In genomic region chr2:181314080-181314810, GRCm38 (mm10) we compare ENCODE assay signal across 8 mouse cellular contexts. TPM values are rescaled to one million over a fixed set of nuclear protein-coding genes. Genes with fewer than 3 reads are reported as not detected.
DNase-seq lines count a peak whose midpoint lies in the region; ATAC-seq and TF ChIP-seq lines count a peak whose summit lies in the region.

TSS of gene Stmn3 (minus strand) at chr2:181314500.

- peaks cover 34% of the 10 kb centered on the region for H3K27me3 ChIP-seq in lung, embryonic 14.5 days (ENCODE audit: insufficient read depth, low read length)
- H3K27me3 ChIP-seq in intestine, embryonic 14.5 days (replicated peaks; ENCODE audit: control insufficient read depth, insufficient read depth, low read length) = peaks cover 43% of the 10 kb centered on the region
- H3K27me3 ChIP-seq in midbrain, embryonic 12.5 days = peaks cover 28% of the 10 kb centered on the region
- H3K27me3 ChIP-seq in stomach, postnatal 0 days (ENCODE audit: control insufficient read depth, insufficient read depth, low read length) = peaks cover 5% of the 10 kb centered on the region; the same call in 1 of the 2 replicates

- peak; percentile 69 for ATAC-seq in lung, embryonic 14.5 days (ENCODE audit: insufficient read depth)
- peak; percentile 76; the same call in 1 of the 2 replicates for ATAC-seq in intestine, embryonic 14.5 days (replicated peaks; ENCODE audit: low FRiP score, low TSS enrichment, low read depth)
- ATAC-seq in midbrain, embryonic 12.5 days (ENCODE audit: low FRiP score, low read depth) = peak; percentile 92
- ATAC-seq in stomach, postnatal 0 days (ENCODE audit: low FRiP score, low TSS enrichment) = peak; percentile 71

- H3K9me3 ChIP-seq in lung, embryonic 14.5 days (ENCODE audit: low read depth, low read length) = no peaks in the 10 kb centered on the region
- H3K9me3 ChIP-seq in intestine, embryonic 14.5 days (ENCODE audit: control insufficient read depth, low read length) = no peaks in the 10 kb centered on the region
- no peaks in the 10 kb centered on the region for H3K9me3 ChIP-seq in midbrain, embryonic 12.5 days
- no peaks in the 10 kb centered on the region for H3K9me3 ChIP-seq in stomach, postnatal 0 days (ENCODE audit: control insufficient read depth, low read length)

- H3K36me3 ChIP-seq in lung, embryonic 14.5 days (ENCODE audit: insufficient read depth) = no peaks in the 10 kb centered on the region
- no peaks in the 10 kb centered on the region for H3K36me3 ChIP-seq in intestine, embryonic 14.5 days (ENCODE audit: control insufficient read depth, insufficient read depth, low read length)
- peaks cover under 1% of the 10 kb centered on the region; the same call in 1 of the 2 replicates for H3K36me3 ChIP-seq in midbrain, embryonic 12.5 days
- H3K36me3 ChIP-seq in stomach, postnatal 0 days (ENCODE audit: control insufficient read depth, insufficient read depth, low read length) = no peaks in the 10 kb centered on the region

- peak within 1 kb of the TSS; percentile 8; the same call in 1 of the 2 replicates for H3K4me3 ChIP-seq in lung, embryonic 14.5 days (ENCODE audit: low read depth, low read length)
- no peak within 1 kb of the TSS for H3K4me3 ChIP-seq in lung, adult 2 months (replicated peaks; ENCODE audit: extremely low read depth, low read depth, low read length)
- H3K4me3 ChIP-seq in intestine, embryonic 14.5 days (ENCODE audit: low read depth, low read length) = peak within 1 kb of the TSS; percentile 20
- peak within 1 kb of the TSS; percentile 77 for H3K4me3 ChIP-seq in midbrain, embryonic 12.5 days
- peak within 1 kb of the TSS; percentile 13; the same call in 1 of the 2 replicates for H3K4me3 ChIP-seq in stomach, postnatal 0 days (ENCODE audit: low read depth, low read length)

- H3K4me1 ChIP-seq in lung, embryonic 14.5 days (ENCODE audit: insufficient read depth) = no peaks in the 10 kb centered on the region
- no peaks in the 10 kb centered on the region; the same call in 1 of the 2 replicates for H3K4me1 ChIP-seq in lung, adult 2 months (ENCODE audit: control insufficient read depth, insufficient read depth, low read length)
- no peaks in the 10 kb centered on the region; the same call in 1 of the 2 replicates for H3K4me1 ChIP-seq in intestine, embryonic 14.5 days (replicated peaks; ENCODE audit: control insufficient read depth, insufficient read depth, low read length)
- H3K4me1 ChIP-seq in midbrain, embryonic 12.5 days = peaks cover 26% of the 10 kb centered on the region
- H3K4me1 ChIP-seq in stomach, postnatal 0 days (replicated peaks; ENCODE audit: control insufficient read depth, insufficient read depth) = peaks cover 1% of the 10 kb centered on the region; the same call in 1 of the 2 replicates

- no peak within 1 kb of the TSS for H3K9ac ChIP-seq in lung, embryonic 14.5 days
- H3K9ac ChIP-seq in intestine, embryonic 14.5 days (ENCODE audit: low read length) = no peak within 1 kb of the TSS
- H3K9ac ChIP-seq in midbrain, embryonic 12.5 days (replicated peaks) = peak within 1 kb of the TSS; percentile 87
- H3K9ac ChIP-seq in stomach, postnatal 0 days (ENCODE audit: low read length) = no peak within 1 kb of the TSS; the same call in 1 of the 2 replicates

- intact Hi-C loops in left cerebral cortex, postnatal 25 days (cut with DNase I) = loop anchor here (2.0 kb wide), 1 partner anchor 27 kb away; no protein-coding TSS in a partner anchor

- TF ChIP-seq EP300 in stomach, postnatal 0 days (optimal IDR thresholded peaks at IDR 0.05) = no peak

- peak within 1 kb of the TSS; percentile 40; the same call in 1 of the 2 replicates for H3K4me2 ChIP-seq in lung, embryonic 14.5 days
- H3K4me2 ChIP-seq in intestine, embryonic 14.5 days (ENCODE audit: low read length) = peak within 1 kb of the TSS; percentile 20
- H3K4me2 ChIP-seq in midbrain, embryonic 12.5 days (replicated peaks) = peak within 1 kb of the TSS; percentile 82
- H3K4me2 ChIP-seq in stomach, postnatal 0 days (replicated peaks; ENCODE audit: low read depth) = 0 out of 2 replicates have a peak within 1 kb of the TSS, but pooled peaks have one; percentile 17

- TF ChIP-seq CTCF in lung, embryonic 14.5 days (IDR thresholded peaks at IDR 0.05; ENCODE audit: low read depth) = no peak
- TF ChIP-seq CTCF in lung, adult 2 months (IDR thresholded peaks at IDR 0.05; ENCODE audit: insufficient read depth, low read length) = no peak
- TF ChIP-seq CTCF in stomach, postnatal 0 days (IDR thresholded peaks at IDR 0.05; ENCODE audit: low read depth) = no peak

- DNase-seq in lung, embryonic 14.5 days = peak; percentile 82
- DNase-seq in lung, adult 2 months = no peak
- peak; percentile 90 to 92 for DNase-seq in cerebellum, postnatal 14 days
- peak; percentile 51 to 65 for DNase-seq in frontal cortex, postnatal 14 days (ENCODE audit: low spot score in 2 of 2)
- DNase-seq in intestine, embryonic 14.5 days (ENCODE audit: low spot score) = peak; percentile 87
- peak; percentile 77 to 84 for DNase-seq in left cerebral cortex, postnatal 25 days (ENCODE audit: low spot score in 2 of 2)
- peak; percentile 70 for DNase-seq in stomach, postnatal 0 days (ENCODE audit: low spot score)

- 4% methylated on average over 23 of the region's 23 CpGs for WGBS in lung, embryonic 14.5 days
- WGBS in lung, adult 2 months = 7% methylated on average over 21 of the region's 23 CpGs
- 4% methylated on average over 23 of the region's 23 CpGs for WGBS in intestine, embryonic 14.5 days
- 3% methylated on average over 23 of the region's 23 CpGs for WGBS in midbrain, embryonic 12.5 days
- WGBS in stomach, postnatal 0 days = 4% methylated on average over 22 of the region's 23 CpGs

- TF ChIP-seq POLR2A in lung, adult 2 months (IDR thresholded peaks at IDR 0.05; ENCODE audit: borderline replicate concordance, extremely low read depth, low read depth, low read length) = no peak

- H3K27ac ChIP-seq in lung, embryonic 14.5 days (ENCODE audit: low read depth) = no peak within 1 kb of the TSS
- H3K27ac ChIP-seq in intestine, embryonic 14.5 days (ENCODE audit: low read depth) = no peak within 1 kb of the TSS
- peak within 1 kb of the TSS; percentile 93 for H3K27ac ChIP-seq in midbrain, embryonic 12.5 days (replicated peaks)
- no peak within 1 kb of the TSS for H3K27ac ChIP-seq in stomach, postnatal 0 days (replicated peaks)

RNA-seq across cellular contexts. Expression of gene Stmn3, which starts in this region (rescaled TPM):
- 1.6 and 2.5 TPM in 2 replicates for polyA plus RNA-seq in lung, embryonic 14.5 days (2014; fragmentation: Nextera tagmentation; extraction: Ambion mirVana)
- 0.13 TPM in 1 of 2 replicates, not detected in the other for polyA plus RNA-seq in lung, adult 2 months (2012; rRNA removed)
- 56.5 and 63.9 TPM in 2 replicates for polyA plus RNA-seq in intestine, embryonic 14.5 days (2014; fragmentation: Nextera tagmentation; extraction: Ambion mirVana)
- 100 to 1,000 TPM; 631 to 689 TPM for total RNA-seq in left cerebral cortex, postnatal 25 days (2021)
- 443 and 455 TPM in 2 replicates for polyA plus RNA-seq in midbrain, embryonic 12.5 days (2016; fragmentation: Nextera tagmentation; extraction: Ambion mirVana)
- 26.3 and 28.9 TPM in 2 replicates for polyA plus RNA-seq in stomach, postnatal 0 days (2015; fragmentation: Nextera tagmentation; extraction: Ambion mirVana)

Comparison
In these comparisons a context has a peak if more than half of its experiments do, and no peak if none do; other contexts are left out.
1. H3K4me2 ChIP-seq: peak in every context shown above with its lines; median percentile 82 in midbrain, embryonic 12.5 days; 40 in lung, embryonic 14.5 days; 20 in intestine, embryonic 14.5 days; 17 in stomach, postnatal 0 days.